9 mouse cellular contexts compared by ENCODE assay signal in genomic region chr6:49985127-49985526, GRCm38 (mm10).
A peak's percentile ranks its signal among the peaks of the same experiment; 100 is the strongest.
DNase-seq lines count a peak whose midpoint lies in the region; ATAC-seq and TF ChIP-seq lines count a peak whose summit lies in the region.
"Had no signal": no experiment of that assay in that cellular context is flagged by ENCODE, and none has a peak within 500 bp of the region (broad histone marks: within the 10 kb centered on the region; RNA-seq: fewer than 3 reads in every experiment).

No protein-coding gene starts in this region.

- no peak for TF ChIP-seq CTCF in lung, embryonic 14.5 days (IDR thresholded peaks at IDR 0.05; ENCODE audit: low read depth)
- no peak for TF ChIP-seq CTCF in lung, adult 2 months (IDR thresholded peaks at IDR 0.05; ENCODE audit: insufficient read depth, low read length)
- no peak for TF ChIP-seq CTCF in intestine, postnatal 0 days (IDR thresholded peaks at IDR 0.05; ENCODE audit: low read depth)

- DNase-seq in embryo, embryonic 11 days, result peak; percentile 50
- no peak for DNase-seq in embryo, embryonic 9.5 days (ENCODE audit: extremely low spot score)
- DNase-seq in lung, embryonic 14.5 days, result peak; percentile 95
- no peak for DNase-seq in lung, adult 2 months
- peak; percentile 75 for DNase-seq in lung, postnatal 10 days
- DNase-seq in gastrocnemius, postnatal 25 days, result no peak
- DNase-seq: cerebellum, adult 9-10 months had no signal

- H3K4me2 ChIP-seq in lung, embryonic 14.5 days, result no peak overlapping the region
- H3K4me2 ChIP-seq in intestine, postnatal 0 days (replicated peaks; ENCODE audit: low read depth), result no peak overlapping the region

- H3K4me1 ChIP-seq in lung, embryonic 14.5 days (ENCODE audit: insufficient read depth), result peaks cover 26% of the 10 kb centered on the region
- peaks cover 4% of the 10 kb centered on the region; the same call in 1 of the 2 replicates for H3K4me1 ChIP-seq in lung, adult 2 months (ENCODE audit: control insufficient read depth, insufficient read depth, low read length)
- H3K4me1 ChIP-seq in intestine, postnatal 0 days (replicated peaks; ENCODE audit: control insufficient read depth, insufficient read depth, low read length), result 0 out of 2 replicates have a peak, but pooled peaks cover 2% of the 10 kb centered on the region

- no peak overlapping the region for H3K9ac ChIP-seq in lung, embryonic 14.5 days
- no peak overlapping the region for H3K9ac ChIP-seq in intestine, postnatal 0 days (ENCODE audit: low read depth, low read length)

- no peaks in the 10 kb centered on the region for H3K9me3 ChIP-seq in lung, embryonic 14.5 days (ENCODE audit: low read depth, low read length)
- no peaks in the 10 kb centered on the region for H3K9me3 ChIP-seq in intestine, postnatal 0 days (ENCODE audit: control insufficient read depth)

- peak; percentile 93 for ATAC-seq in lung, embryonic 14.5 days (ENCODE audit: insufficient read depth)
- peak; percentile 65 for ATAC-seq in intestine, postnatal 0 days
- no peak for ATAC-seq in frontal cortex, adult (ENCODE audit: low TSS enrichment)

- no peaks in the 10 kb centered on the region for H3K36me3 ChIP-seq in lung, embryonic 14.5 days (ENCODE audit: insufficient read depth)
- no peaks in the 10 kb centered on the region for H3K36me3 ChIP-seq in intestine, postnatal 0 days (ENCODE audit: control insufficient read depth, insufficient read depth)

- no peaks in the 10 kb centered on the region for H3K27me3 ChIP-seq in lung, embryonic 14.5 days (ENCODE audit: insufficient read depth, low read length)
- H3K27me3 ChIP-seq in intestine, postnatal 0 days (replicated peaks; ENCODE audit: control insufficient read depth, insufficient read depth, low read length), result no peaks in the 10 kb centered on the region

- no peak for TF ChIP-seq POLR2A in lung, adult 2 months (IDR thresholded peaks at IDR 0.05; ENCODE audit: borderline replicate concordance, extremely low read depth, low read depth, low read length)

- H3K4me3 ChIP-seq in lung, embryonic 14.5 days (ENCODE audit: low read depth, low read length), result no peak overlapping the region
- no peak overlapping the region for H3K4me3 ChIP-seq in lung, adult 2 months (replicated peaks; ENCODE audit: extremely low read depth, low read depth, low read length)
- no peak overlapping the region for H3K4me3 ChIP-seq in intestine, postnatal 0 days (ENCODE audit: low read depth, low read length)

- 9% methylated on average over 6 of the region's 6 CpGs for WGBS in lung, embryonic 14.5 days
- 13% methylated on average over 6 of the region's 6 CpGs for WGBS in lung, adult 2 months
- WGBS in intestine, postnatal 0 days, result 5% methylated on average over 6 of the region's 6 CpGs

- H3K27ac ChIP-seq in lung, embryonic 14.5 days (ENCODE audit: low read depth), result peak overlapping the region; percentile 26; the same call in 1 of the 2 replicates
- no peak overlapping the region for H3K27ac ChIP-seq in intestine, postnatal 0 days (ENCODE audit: low read depth, low read length)

Comparison
In these comparisons a context has a peak if more than half of its experiments do, and no peak if none do; other contexts are left out.
1. DNase-seq: peak in embryo, embryonic 11 days (single experiment), lung, embryonic 14.5 days (single experiment) and lung, postnatal 10 days (single experiment); none in embryo, embryonic 9.5 days (single experiment), lung, adult 2 months (single experiment) and gastrocnemius, postnatal 25 days (single experiment).